Mouse (Mus musculus) kidney, adult 2 months (tissue): Measurements from ENCODE around the gene Slc1a3.

ENCODE experiments used
- CTCF ChIP-seq: fragments of 200-500 bp; conservative IDR thresholded peaks from 2 replicates; pipeline ENCODE4 v1.5.1; 2011; ENCODE audit warnings: low read depth, mild to moderate bottlenecking, control low read depth, low read length, moderate library complexity, mixed read lengths; ENCODE audit not compliant: insufficient read depth, insufficient read length
- POLR2A ChIP-seq: fragments of 200-500 bp; IDR thresholded peaks from one replicate; pipeline ENCODE4 v1.6.1; 2011; ENCODE audit warnings: low read depth, low read length, control low read depth

GRCm38 (mm10) chr15:8709578-8709977 is 986 bp downstream of the Slc1a3 start:
- TF ChIP-seq CTCF (no peak), POLR2A (no peak)
